Mouse (Mus musculus): ENCODE data around the gene Apold1. TPM values are rescaled to one million over a fixed set of nuclear protein-coding genes. Genes with fewer than 3 reads are reported as not detected.

Gene Apold1
- polyA plus RNA-seq, 1 experiment from 2014 or later, result 3.5 TPM

- Histone ChIP-seq H3K4me2 (replicated peaks; ENCODE audit: low read depth, low read length) (no peak overlapping the region), H3K9ac (replicated peaks; ENCODE audit: low read depth) (no peak overlapping the region)
- ATAC-seq, result 0 out of 2 replicates have a peak, but pooled peaks have one; percentile 9
Observed at GRCm38 (mm10) chr6:134946054-134946453, 35.5 kb upstream of the Apold1 start.

GRCm38 (mm10) chr6:134946858-134947257, 34.7 kb upstream of the Apold1 start:
- Histone ChIP-seq H3K4me3 (ENCODE audit: low read depth, low read length) (no peak overlapping the region), H3K4me2 (replicated peaks; ENCODE audit: low read depth, low read length) (0 out of 2 replicates have a peak overlapping the region, but pooled peaks have one; percentile 19), H3K27ac (ENCODE audit: low read length) (no peak overlapping the region), H3K27me3 (replicated peaks; ENCODE audit: insufficient read depth, low read length) (no peaks in the 10 kb centered on the region), H3K4me1 (ENCODE audit: insufficient read depth, low read depth, low read length) (no peaks in the 10 kb centered on the region), H3K36me3 (ENCODE audit: insufficient read depth, low read length) (no peaks in the 10 kb centered on the region), H3K9me3 (ENCODE audit: low read length) (no peaks in the 10 kb centered on the region), H3K9ac (replicated peaks; ENCODE audit: low read depth) (no peak overlapping the region)
- ATAC-seq (no peak), DNase-seq (ENCODE audit: low spot score) (no peak)
- TF ChIP-seq EP300 (IDR thresholded peaks at IDR 0.05) (no peak), CTCF (IDR thresholded peaks at IDR 0.05) (no peak)
- 74% methylated on average over 9 of the region's 9 CpGs for WGBS

More at GRCm38 (mm10) chr6:134946054-134946453, 35.5 kb upstream of the Apold1 start:
- 50% methylated on average over 6 of the region's 6 CpGs for WGBS
- no peak for TF ChIP-seq EP300 (IDR thresholded peaks at IDR 0.05)
- TF ChIP-seq CTCF (IDR thresholded peaks at IDR 0.05), result no peak
- H3K9me3 ChIP-seq (ENCODE audit: low read length), result no peaks in the 10 kb centered on the region
- no peaks in the 10 kb centered on the region for H3K36me3 ChIP-seq (ENCODE audit: insufficient read depth, low read length)
- no peak overlapping the region for H3K27ac ChIP-seq (ENCODE audit: low read length)
- no peaks in the 10 kb centered on the region for H3K4me1 ChIP-seq (ENCODE audit: insufficient read depth, low read depth, low read length)
- H3K27me3 ChIP-seq (replicated peaks; ENCODE audit: insufficient read depth, low read length), result no peaks in the 10 kb centered on the region
- H3K4me3 ChIP-seq (ENCODE audit: low read depth, low read length), result no peak overlapping the region
- no peak for DNase-seq (ENCODE audit: low spot score)

- no peaks in the 10 kb centered on the region for H3K9me3 ChIP-seq (ENCODE audit: low read length)
- no peak overlapping the region for H3K4me3 ChIP-seq (ENCODE audit: low read depth, low read length)
- H3K27me3 ChIP-seq (replicated peaks; ENCODE audit: insufficient read depth, low read length), result no peaks in the 10 kb centered on the region
- H3K4me1 ChIP-seq (ENCODE audit: insufficient read depth, low read depth, low read length), result no peaks in the 10 kb centered on the region
- peak overlapping the region; percentile 19; the same call in 1 of the 2 replicates for H3K4me2 ChIP-seq (replicated peaks; ENCODE audit: low read depth, low read length)
- ATAC-seq (peak; percentile 48), DNase-seq (ENCODE audit: low spot score) (peak; percentile 83)
- no peak overlapping the region for H3K27ac ChIP-seq (ENCODE audit: low read length)
- H3K36me3 ChIP-seq (ENCODE audit: insufficient read depth, low read length), result no peaks in the 10 kb centered on the region
- 42% methylated on average over 13 of the region's 13 CpGs for WGBS
- H3K9ac ChIP-seq (replicated peaks; ENCODE audit: low read depth), result no peak overlapping the region
- TF ChIP-seq CTCF (IDR thresholded peaks at IDR 0.05), result peak; percentile 78
- TF ChIP-seq EP300 (IDR thresholded peaks at IDR 0.05), result no peak; the same call in 1 of the 2 replicates
Observed at GRCm38 (mm10) chr6:134947311-134948087, 34.0 kb upstream of the Apold1 start.

GRCm38 (mm10) chr6:134948522-134949061, 32.9 kb upstream of the Apold1 start:
- Histone ChIP-seq H3K9me3 (ENCODE audit: low read length) (no peaks in the 10 kb centered on the region), H3K27me3 (replicated peaks; ENCODE audit: insufficient read depth, low read length) (no peaks in the 10 kb centered on the region), H3K4me3 (ENCODE audit: low read depth, low read length) (no peak overlapping the region), H3K4me1 (ENCODE audit: insufficient read depth, low read depth, low read length) (no peaks in the 10 kb centered on the region), H3K4me2 (replicated peaks; ENCODE audit: low read depth, low read length) (no peak overlapping the region), H3K36me3 (ENCODE audit: insufficient read depth, low read length) (no peaks in the 10 kb centered on the region), H3K9ac (replicated peaks; ENCODE audit: low read depth) (no peak overlapping the region), H3K27ac (ENCODE audit: low read length) (no peak overlapping the region)
- TF ChIP-seq CTCF (IDR thresholded peaks at IDR 0.05) (no peak), EP300 (IDR thresholded peaks at IDR 0.05) (no peak)
- WGBS, result 70% methylated on average over 11 of the region's 11 CpGs
- DNase-seq (ENCODE audit: low spot score) (no peak), ATAC-seq (no peak)

DNA sequence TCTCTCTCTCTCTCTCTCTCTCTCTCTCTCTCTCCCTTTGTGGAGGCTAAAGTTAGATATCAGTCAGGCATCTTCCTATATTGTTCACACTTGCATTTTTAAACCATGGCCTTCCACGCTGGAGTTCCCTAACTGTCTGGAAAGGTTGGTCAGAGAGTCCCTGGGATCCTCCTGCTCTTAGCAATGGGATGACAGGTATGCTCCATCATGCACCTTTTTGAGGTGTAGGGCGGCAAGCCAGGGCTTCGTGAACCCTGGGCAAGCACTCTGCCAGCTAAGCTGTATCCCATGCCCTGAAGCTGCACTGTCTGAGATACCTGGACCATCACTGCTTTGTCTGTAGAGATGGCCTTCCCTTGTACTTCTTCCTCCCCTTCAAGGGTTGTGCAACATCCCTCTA, 32.3 kb upstream of the Apold1 start:
- Histone ChIP-seq H3K4me3 (ENCODE audit: low read depth, low read length) (no peak overlapping the region), H3K4me2 (replicated peaks; ENCODE audit: low read depth, low read length) (no peak overlapping the region), H3K9ac (replicated peaks; ENCODE audit: low read depth) (no peak overlapping the region), H3K36me3 (ENCODE audit: insufficient read depth, low read length) (no peaks in the 10 kb centered on the region), H3K4me1 (ENCODE audit: insufficient read depth, low read depth, low read length) (no peaks in the 10 kb centered on the region), H3K27ac (ENCODE audit: low read length) (no peak overlapping the region), H3K9me3 (ENCODE audit: low read length) (no peaks in the 10 kb centered on the region), H3K27me3 (replicated peaks; ENCODE audit: insufficient read depth, low read length) (no peaks in the 10 kb centered on the region)
- TF ChIP-seq CTCF (IDR thresholded peaks at IDR 0.05) (no peak), EP300 (IDR thresholded peaks at IDR 0.05) (no peak)
- DNase-seq (ENCODE audit: low spot score) (no peak), ATAC-seq (no peak)
- 94% methylated on average over 3 of the region's 3 CpGs for WGBS

GRCm38 (mm10) chr6:134951364-134951763, 30.2 kb upstream of the Apold1 start:
- Histone ChIP-seq H3K4me2 (replicated peaks; ENCODE audit: low read depth, low read length) (no peak overlapping the region), H3K4me1 (ENCODE audit: insufficient read depth, low read depth, low read length) (no peaks in the 10 kb centered on the region), H3K9ac (replicated peaks; ENCODE audit: low read depth) (no peak overlapping the region), H3K9me3 (ENCODE audit: low read length) (no peaks in the 10 kb centered on the region), H3K27me3 (replicated peaks; ENCODE audit: insufficient read depth, low read length) (no peaks in the 10 kb centered on the region), H3K36me3 (ENCODE audit: insufficient read depth, low read length) (no peaks in the 10 kb centered on the region), H3K4me3 (ENCODE audit: low read depth, low read length) (no peak overlapping the region), H3K27ac (ENCODE audit: low read length) (no peak overlapping the region)
- no peak for TF ChIP-seq EP300 (IDR thresholded peaks at IDR 0.05)
- no peak for TF ChIP-seq CTCF (IDR thresholded peaks at IDR 0.05)
- ATAC-seq (no peak), DNase-seq (ENCODE audit: low spot score) (no peak)
- 85% methylated on average over 5 of the region's 5 CpGs for WGBS

All from lung, postnatal 0 days (tissue).